Mouse (Mus musculus) embryonic stem cell, embryonic (primary cell): ENCODE data around the gene Tldc1.

ENCODE experiments used
- CTCF ChIA-PET, 4 experiments: fragments of 300-600 bp in 2 of 4; fragments of 350-600 bp in 2 of 4; sonication (Branson Sonifier 250); formaldehyde crosslinking; loops; one replicate each; lab custom pipeline; 2022; ENCODE audit warnings: inconsistent platforms in 2 of 4; lab: Charles Lee
- POLR2A ChIA-PET, 4 experiments: fragments of 300-600 bp in 2 of 4; fragments of 350-600 bp in 2 of 4; sonication (Branson Sonifier 250); formaldehyde crosslinking; loops; one replicate each; lab custom pipeline; 2022; ENCODE audit warnings: antibody characterized with exemption in 4 of 4, inconsistent platforms in 1 of 4; lab: Charles Lee

The Tldc1 gene

GRCm38 (mm10) chr8:119762226-119763220 lies 15.7 kb downstream of the Tldc1 start:
- ChIA-PET POLR2A (interaction anchor here in 1 of 4 experiments (1.0 kb wide), 1 partner anchor 23 kb away, joined by 3 read pairs; no protein-coding TSS in a partner anchor), CTCF (interaction anchor here in 2 of 4 experiments (0.6 to 1.7 kb wide), 4 partner anchors 19 to 84 kb away, joined by 3 to 4 read pairs (median 3); no protein-coding TSS in a partner anchor)

- CTCF ChIA-PET: interaction anchor here in 3 of 4 experiments (0.6 to 1.7 kb wide), 5 partner anchors 18 to 557 kb away, joined by 3 to 6 read pairs (median 3); no protein-coding TSS in a partner anchor
- POLR2A ChIA-PET: interaction anchor here in 2 of 4 experiments (1.0 to 1.4 kb wide), 2 partner anchors 16 to 22 kb away, joined by 3 to 5 read pairs; partner anchors contain the start of gene Tldc1 (in 1 of the 2)
Observed at GRCm38 (mm10) chr8:119761692-119762091, 16.5 kb downstream of the Tldc1 start.

GRCm38 (mm10) chr8:119756538-119756937 lies 21.7 kb downstream of the Tldc1 start:
- CTCF ChIA-PET: interaction anchor here (0.5 to 2.0 kb wide), 10 partner anchors 13 to 843 kb away, joined by 3 to 15 read pairs (median 4); partner anchors contain the start of gene Tldc1 (in 1 of the 4)

GRCm38 (mm10) chr8:119756147-119756461 lies 22.1 kb downstream of the Tldc1 start:
- ChIA-PET CTCF (interaction anchor here in 3 of 4 experiments (0.6 to 2.0 kb wide), 11 partner anchors 12 to 843 kb away, joined by 3 to 15 read pairs (median 4); no protein-coding TSS in a partner anchor), POLR2A (interaction anchor here in 2 of 4 experiments (0.5 to 1.5 kb wide), 7 partner anchors 13 to 100 kb away, joined by 3 to 5 read pairs (median 3); no protein-coding TSS in a partner anchor)

More at GRCm38 (mm10) chr8:119756538-119756937, 21.7 kb downstream of the Tldc1 start:
- POLR2A ChIA-PET: interaction anchor here in 2 of 4 experiments (1.1 to 1.3 kb wide), 4 partner anchors 13 to 82 kb away, joined by 3 to 4 read pairs (median 3); no protein-coding TSS in a partner anchor

GRCm38 (mm10) chr8:119755238-119756146 lies 22.7 kb downstream of the Tldc1 start:
- POLR2A ChIA-PET: interaction anchor here in 2 of 4 experiments (0.5 to 1.5 kb wide), 10 partner anchors 10 to 203 kb away, joined by 3 to 5 read pairs (median 3); no protein-coding TSS in a partner anchor
- CTCF ChIA-PET: interaction anchor here (0.6 to 2.0 kb wide), 13 partner anchors 12 to 844 kb away, joined by 3 to 15 read pairs (median 4); partner anchors contain the start of gene Tldc1 (in 1 of the 4)

GRCm38 (mm10) chr8:119744604-119745003 lies 33.6 kb downstream of the Tldc1 start:
- ChIA-PET POLR2A (interaction anchor here in 1 of 4 experiments (2.1 kb wide), 1 partner anchor 33 kb away, joined by 6 read pairs; the partner anchor contains the start of gene Tldc1), CTCF (interaction anchor here (0.6 to 2.6 kb wide), 13 partner anchors 8 to 142 kb away, joined by 3 to 17 read pairs (median 4); partner anchors contain the start of genes Atp2c2 (in 1 of the 4), Klhl36 (in 1 of the 4) and Tldc1 (in 1 of the 4))

GRCm38 (mm10) chr8:119743291-119744026 lies 34.8 kb downstream of the Tldc1 start:
- ChIA-PET POLR2A (interaction anchor here (0.6 to 2.1 kb wide), 10 partner anchors 10 to 216 kb away, joined by 3 to 7 read pairs (median 3); partner anchors contain the start of genes Gm20388 (in 1 of the 4), Tldc1 (in 1 of the 4) and Usp10 (in 1 of the 4)), CTCF (interaction anchor here (0.5 to 2.6 kb wide), 55 partner anchors 9 to 1206 kb away, joined by 3 to 18 read pairs (median 4); partner anchors contain the start of genes Atp2c2 (in 1 of the 4), Cotl1 (in 1 of the 4), Klhl36 (in 1 of the 4) and Tldc1 (in 1 of the 4))

- ChIA-PET CTCF (interaction anchor here (0.6 to 2.6 kb wide), 13 partner anchors 8 to 1030 kb away, joined by 3 to 18 read pairs (median 5); partner anchors contain the start of gene Tldc1 (in 1 of the 4)), POLR2A (interaction anchor here in 1 of 4 experiments (1.2 to 2.1 kb wide), 2 partner anchors 11 to 36 kb away, joined by 3 to 6 read pairs; partner anchors contain the start of gene Tldc1)
Observed at GRCm38 (mm10) chr8:119742409-119742808, 35.8 kb downstream of the Tldc1 start.

GRCm38 (mm10) chr8:119740634-119741033 lies 37.6 kb downstream of the Tldc1 start:
- CTCF ChIA-PET: interaction anchor here in 2 of 4 experiments (0.6 to 0.8 kb wide), 2 partner anchors 444 to 819 kb away, joined by 3 to 4 read pairs; no protein-coding TSS in a partner anchor
- POLR2A ChIA-PET: no interaction called here

- CTCF ChIA-PET: interaction anchor here in 2 of 4 experiments (0.5 to 2.4 kb wide), 3 partner anchors 20 to 103 kb away, joined by 3 to 8 read pairs (median 3); partner anchors contain the start of gene Kcng4 (in 1 of the 2)
- POLR2A ChIA-PET: interaction anchor here in 1 of 4 experiments (0.9 kb wide), 1 partner anchor 39 kb away, joined by 4 read pairs; the partner anchor contains the start of gene Atp2c2
Observed at GRCm38 (mm10) chr8:119738129-119738907, 39.9 kb downstream of the Tldc1 start.

GRCm38 (mm10) chr8:119737093-119737900 lies 40.9 kb downstream of the Tldc1 start:
- ChIA-PET CTCF (interaction anchor here in 2 of 4 experiments (0.5 to 2.4 kb wide), 4 partner anchors 20 to 624 kb away, joined by 3 to 14 read pairs (median 6); partner anchors contain the start of genes Kcng4 (in 1 of the 2) and Tldc1 (in 1 of the 2)), POLR2A (interaction anchor here in 2 of 4 experiments (0.5 to 1.1 kb wide), 3 partner anchors 38 to 178 kb away, joined by 3 to 4 read pairs (median 4); partner anchors contain the start of genes Atp2c2 (in 1 of the 2) and Mbtps1 (in 1 of the 2))

- ChIA-PET POLR2A (interaction anchor here in 2 of 4 experiments (0.6 to 1.3 kb wide), 6 partner anchors 17 to 1598 kb away, joined by 3 to 7 read pairs (median 4); partner anchors contain the start of genes Mbtps1 (in 1 of the 2) and Tldc1 (in 1 of the 2)), CTCF (interaction anchor here in 2 of 4 experiments (0.6 to 2.4 kb wide), 6 partner anchors 19 to 625 kb away, joined by 3 to 14 read pairs (median 6); partner anchors contain the start of gene Tldc1 (in 1 of the 2))
Observed at GRCm38 (mm10) chr8:119736348-119736917, 41.8 kb downstream of the Tldc1 start.

GRCm38 (mm10) chr8:119732072-119732471 lies 46.1 kb downstream of the Tldc1 start:
- POLR2A ChIA-PET: interaction anchor here in 2 of 4 experiments (1.3 to 2.3 kb wide), 6 partner anchors 11 to 46 kb away, joined by 3 to 6 read pairs (median 4); partner anchors contain the start of gene Tldc1 (in 2 of the 2)
- CTCF ChIA-PET: interaction anchor here (0.5 to 2.9 kb wide), 10 partner anchors 11 to 56 kb away, joined by 3 to 15 read pairs (median 4); partner anchors contain the start of gene Tldc1 (in 1 of the 4)
